Mouse (Mus musculus) small intestine, adult 2 months (tissue): ENCODE results near the gene Stambpl1.

Source experiments
- CTCF ChIP-seq: fragments of 200-500 bp; IDR thresholded peaks from 2 replicates; pipeline ENCODE4 v1.5.1; 2012; ENCODE audit warnings: low read depth, mild to moderate bottlenecking, control low read depth, inconsistent platforms, low read length, moderate library complexity, mixed read lengths; ENCODE audit not compliant: insufficient replicate concordance, insufficient read length; ENCODE audit errors: extremely low read depth
- POLR2A ChIP-seq: fragments of 200-500 bp; IDR thresholded peaks from 2 replicates; pipeline ENCODE4 v1.6.1; 2012; ENCODE audit warnings: low read depth, mild to moderate bottlenecking, control low read depth, inconsistent platforms, low read length, moderate library complexity

DNA sequence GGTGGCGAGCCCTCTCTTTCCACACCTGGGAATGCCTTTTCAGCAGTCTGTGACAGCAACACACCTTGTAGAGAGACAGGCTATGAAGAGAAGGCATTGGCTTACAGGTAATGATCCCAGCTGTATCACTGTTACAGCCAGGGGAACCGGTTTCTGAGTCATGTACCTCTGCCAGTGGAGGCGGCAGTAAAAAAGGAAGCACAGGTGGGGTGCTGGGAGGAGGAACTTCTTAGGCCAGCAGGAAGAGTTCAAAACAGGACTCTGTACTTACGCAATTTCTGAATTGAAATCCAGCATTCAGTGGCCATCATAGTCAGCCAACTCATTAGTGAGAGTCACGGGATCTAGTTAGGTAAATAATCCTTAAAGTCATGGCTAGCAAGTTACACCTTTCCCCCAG lies 26.1 kb upstream of the Stambpl1 start, which contains the start of gene Ankrd22:
- TF ChIP-seq POLR2A = no peak
- TF ChIP-seq CTCF = no peak
